Mouse (Mus musculus): ENCODE measurements around the gene Vmn1r45. TPM values are rescaled to one million over a fixed set of nuclear protein-coding genes. Genes with fewer than 3 reads are reported as not detected.
"Not testable (repeated sequence)": the region's sequence is repeated elsewhere in the genome, so short reads cannot be mapped to it uniquely, and the experiment has no call there.

Vmn1r45 gene
- polyA plus RNA-seq (2014; fragmentation: Nextera tagmentation; extraction: Ambion mirVana) = not detected in 2 replicates

GRCm38 (mm10) chr6:89940498-89940897 is at the start of gene Vmn1r45:
Gene Vmn1r45 (minus strand): TSS chr6:89940598.
- H3K4me2 ChIP-seq (ENCODE audit: low read length); H3K4me1 ChIP-seq (ENCODE audit: control insufficient read depth in 2 of 2, insufficient read depth in 2 of 2, low read length in 2 of 2); H3K9ac ChIP-seq (ENCODE audit: low read length); H3K27ac ChIP-seq (replicated peaks in 1 of 2; ENCODE audit: control insufficient read depth in 1 of 2, insufficient read depth in 1 of 2, low read depth in 2 of 2, low read length in 2 of 2); H3K9me3 ChIP-seq (ENCODE audit: control insufficient read depth, low read length); H3K36me3 ChIP-seq (ENCODE audit: control insufficient read depth, insufficient read depth, low read length); H3K27me3 ChIP-seq (ENCODE audit: control insufficient read depth, insufficient read depth, low read length); H3K4me3 ChIP-seq (ENCODE audit: control insufficient read depth in 1 of 2, insufficient read depth in 1 of 2, low read depth in 1 of 2, low read length in 2 of 2); ATAC-seq (ENCODE audit: insufficient number of reproducible peaks, insufficient read depth, low FRiP score, low read depth): not testable (repeated sequence)
- 89% methylated on average over 2 of the region's 2 CpGs for WGBS

- Histone ChIP-seq H3K9ac (ENCODE audit: low read length) (no peak overlapping the region), H3K9me3 (ENCODE audit: control insufficient read depth, low read length) (peaks cover 4% of the 10 kb centered on the region; the same call in 1 of the 2 replicates), H3K27ac (replicated peaks in 1 of 2; ENCODE audit: control insufficient read depth in 1 of 2, insufficient read depth in 1 of 2, low read depth in 2 of 2, low read length in 2 of 2) (no peak overlapping the region), H3K4me2 (ENCODE audit: low read length) (no peak overlapping the region), H3K4me1 (ENCODE audit: control insufficient read depth in 2 of 2, insufficient read depth in 2 of 2, low read length in 2 of 2) (no peaks in the 10 kb centered on the region), H3K36me3 (ENCODE audit: control insufficient read depth, insufficient read depth, low read length) (no peaks in the 10 kb centered on the region), H3K4me3 (ENCODE audit: control insufficient read depth in 1 of 2, insufficient read depth in 1 of 2, low read depth in 1 of 2, low read length in 2 of 2) (no peak overlapping the region), H3K27me3 (ENCODE audit: control insufficient read depth, insufficient read depth, low read length) (no peaks in the 10 kb centered on the region)
- ATAC-seq (ENCODE audit: insufficient number of reproducible peaks, insufficient read depth, low FRiP score, low read depth) = no peak
- 18% methylated on average over 1 of the region's 1 CpGs for WGBS
Observed at GRCm38 (mm10) chr6:89985989-89986388, 45.6 kb upstream of the Vmn1r45 start.

GRCm38 (mm10) chr6:89969013-89969412 is 28.6 kb upstream of the Vmn1r45 start, which contains the start of gene Vmn1r46:
Gene Vmn1r46 (plus strand): TSS chr6:89969313.
- WGBS = 41% methylated on average over 2 of the region's 2 CpGs
- Histone ChIP-seq H3K36me3 (ENCODE audit: control insufficient read depth, insufficient read depth, low read length) (no peaks in the 10 kb centered on the region), H3K4me1 (ENCODE audit: control insufficient read depth in 2 of 2, insufficient read depth in 2 of 2, low read length in 2 of 2) (no peaks in the 10 kb centered on the region), H3K9ac (ENCODE audit: low read length) (no peak within 1 kb of the TSS), H3K27ac (replicated peaks in 1 of 2; ENCODE audit: control insufficient read depth in 1 of 2, insufficient read depth in 1 of 2, low read depth in 2 of 2, low read length in 2 of 2) (no peak within 1 kb of the TSS), H3K4me3 (ENCODE audit: control insufficient read depth in 1 of 2, insufficient read depth in 1 of 2, low read depth in 1 of 2, low read length in 2 of 2) (no peak within 1 kb of the TSS), H3K9me3 (ENCODE audit: control insufficient read depth, low read length) (peaks cover 3% of the 10 kb centered on the region; the same call in 1 of the 2 replicates), H3K4me2 (ENCODE audit: low read length) (no peak within 1 kb of the TSS), H3K27me3 (ENCODE audit: control insufficient read depth, insufficient read depth, low read length) (no peaks in the 10 kb centered on the region)
- ATAC-seq (ENCODE audit: insufficient number of reproducible peaks, insufficient read depth, low FRiP score, low read depth) = no peak

- no peaks in the 10 kb centered on the region for H3K36me3 ChIP-seq (ENCODE audit: control insufficient read depth, insufficient read depth, low read length)
- H3K4me3 ChIP-seq (ENCODE audit: control insufficient read depth in 1 of 2, insufficient read depth in 1 of 2, low read depth in 1 of 2, low read length in 2 of 2) = no peak overlapping the region
- H3K4me1 ChIP-seq (ENCODE audit: control insufficient read depth in 2 of 2, insufficient read depth in 2 of 2, low read length in 2 of 2) = no peaks in the 10 kb centered on the region
- no peaks in the 10 kb centered on the region for H3K27me3 ChIP-seq (ENCODE audit: control insufficient read depth, insufficient read depth, low read length)
- H3K9me3 ChIP-seq (ENCODE audit: control insufficient read depth, low read length) = peaks cover 3% of the 10 kb centered on the region; the same call in 1 of the 2 replicates
- no peak for ATAC-seq (ENCODE audit: insufficient number of reproducible peaks, insufficient read depth, low FRiP score, low read depth)
- H3K9ac ChIP-seq (ENCODE audit: low read length) = no peak overlapping the region
- no peak overlapping the region for H3K4me2 ChIP-seq (ENCODE audit: low read length)
- H3K27ac ChIP-seq (replicated peaks in 1 of 2; ENCODE audit: control insufficient read depth in 1 of 2, insufficient read depth in 1 of 2, low read depth in 2 of 2, low read length in 2 of 2) = no peak overlapping the region
Observed at GRCm38 (mm10) chr6:89966341-89966740, 25.9 kb upstream of the Vmn1r45 start.

- 56% methylated on average over 2 of the region's 2 CpGs for WGBS
Observed at GRCm38 (mm10) chr6:89953556-89953955, 13.2 kb upstream of the Vmn1r45 start.

GRCm38 (mm10) chr6:89940926-89941325 is 528 bp upstream of the Vmn1r45 start:
- no peak for ATAC-seq (ENCODE audit: insufficient number of reproducible peaks, insufficient read depth, low FRiP score, low read depth)
- WGBS = 76% methylated on average over 2 of the region's 2 CpGs
- H3K4me3 ChIP-seq (ENCODE audit: control insufficient read depth in 1 of 2, insufficient read depth in 1 of 2, low read depth in 1 of 2, low read length in 2 of 2) = no peak overlapping the region
- H3K27ac ChIP-seq (replicated peaks in 1 of 2; ENCODE audit: control insufficient read depth in 1 of 2, insufficient read depth in 1 of 2, low read depth in 2 of 2, low read length in 2 of 2) = no peak overlapping the region
- no peak overlapping the region for H3K9ac ChIP-seq (ENCODE audit: low read length)
- H3K36me3 ChIP-seq (ENCODE audit: control insufficient read depth, insufficient read depth, low read length) = no peaks in the 10 kb centered on the region
- H3K4me2 ChIP-seq (ENCODE audit: low read length) = no peak overlapping the region
- no peaks in the 10 kb centered on the region for H3K4me1 ChIP-seq (ENCODE audit: control insufficient read depth in 2 of 2, insufficient read depth in 2 of 2, low read length in 2 of 2)
- no peaks in the 10 kb centered on the region for H3K9me3 ChIP-seq (ENCODE audit: control insufficient read depth, low read length)
- H3K27me3 ChIP-seq (ENCODE audit: control insufficient read depth, insufficient read depth, low read length) = no peaks in the 10 kb centered on the region

More at GRCm38 (mm10) chr6:89953556-89953955, 13.2 kb upstream of the Vmn1r45 start:
- Histone ChIP-seq H3K9ac (ENCODE audit: low read length) (no peak overlapping the region), H3K4me1 (ENCODE audit: control insufficient read depth in 2 of 2, insufficient read depth in 2 of 2, low read length in 2 of 2) (no peaks in the 10 kb centered on the region), H3K4me2 (ENCODE audit: low read length) (no peak overlapping the region), H3K36me3 (ENCODE audit: control insufficient read depth, insufficient read depth, low read length) (no peaks in the 10 kb centered on the region), H3K4me3 (ENCODE audit: control insufficient read depth in 1 of 2, insufficient read depth in 1 of 2, low read depth in 1 of 2, low read length in 2 of 2) (no peak overlapping the region), H3K9me3 (ENCODE audit: control insufficient read depth, low read length) (peaks cover 5% of the 10 kb centered on the region; the same call in 1 of the 2 replicates), H3K27me3 (ENCODE audit: control insufficient read depth, insufficient read depth, low read length) (no peaks in the 10 kb centered on the region), H3K27ac (replicated peaks in 1 of 2; ENCODE audit: control insufficient read depth in 1 of 2, insufficient read depth in 1 of 2, low read depth in 2 of 2, low read length in 2 of 2) (no peak overlapping the region)
- ATAC-seq (ENCODE audit: insufficient number of reproducible peaks, insufficient read depth, low FRiP score, low read depth) = no peak

GRCm38 (mm10) chr6:89883812-89884211 is 56.6 kb downstream of the Vmn1r45 start:
- 40% methylated on average over 2 of the region's 2 CpGs for WGBS
- H3K27me3 ChIP-seq (ENCODE audit: control insufficient read depth, insufficient read depth, low read length) = no peaks in the 10 kb centered on the region
- H3K36me3 ChIP-seq (ENCODE audit: control insufficient read depth, insufficient read depth, low read length) = no peaks in the 10 kb centered on the region
- no peaks in the 10 kb centered on the region for H3K4me1 ChIP-seq (ENCODE audit: control insufficient read depth in 2 of 2, insufficient read depth in 2 of 2, low read length in 2 of 2)
- H3K4me3 ChIP-seq (ENCODE audit: control insufficient read depth in 1 of 2, insufficient read depth in 1 of 2, low read depth in 1 of 2, low read length in 2 of 2) = no peak overlapping the region
- no peak overlapping the region for H3K9ac ChIP-seq (ENCODE audit: low read length)
- H3K27ac ChIP-seq (replicated peaks in 1 of 2; ENCODE audit: control insufficient read depth in 1 of 2, insufficient read depth in 1 of 2, low read depth in 2 of 2, low read length in 2 of 2) = no peak overlapping the region
- no peaks in the 10 kb centered on the region for H3K9me3 ChIP-seq (ENCODE audit: control insufficient read depth, low read length)
- no peak overlapping the region for H3K4me2 ChIP-seq (ENCODE audit: low read length)
- ATAC-seq (ENCODE audit: insufficient number of reproducible peaks, insufficient read depth, low FRiP score, low read depth) = no peak

GRCm38 (mm10) chr6:89883360-89883759 is 57.0 kb downstream of the Vmn1r45 start, which contains the start of gene Vmn1r44:
Gene Vmn1r44 (plus strand): TSS chr6:89883660.
- no peak within 1 kb of the TSS for H3K9ac ChIP-seq (ENCODE audit: low read length)
- H3K4me2 ChIP-seq (ENCODE audit: low read length) = no peak within 1 kb of the TSS
- H3K27ac ChIP-seq (replicated peaks in 1 of 2; ENCODE audit: control insufficient read depth in 1 of 2, insufficient read depth in 1 of 2, low read depth in 2 of 2, low read length in 2 of 2) = no peak within 1 kb of the TSS
- H3K4me3 ChIP-seq (ENCODE audit: control insufficient read depth in 1 of 2, insufficient read depth in 1 of 2, low read depth in 1 of 2, low read length in 2 of 2) = no peak within 1 kb of the TSS
- WGBS = 67% methylated on average over 1 of the region's 1 CpGs
- H3K27me3 ChIP-seq (ENCODE audit: control insufficient read depth, insufficient read depth, low read length) = no peaks in the 10 kb centered on the region
- no peaks in the 10 kb centered on the region for H3K4me1 ChIP-seq (ENCODE audit: control insufficient read depth in 2 of 2, insufficient read depth in 2 of 2, low read length in 2 of 2)
- no peak for ATAC-seq (ENCODE audit: insufficient number of reproducible peaks, insufficient read depth, low FRiP score, low read depth)
- no peaks in the 10 kb centered on the region for H3K9me3 ChIP-seq (ENCODE audit: control insufficient read depth, low read length)
- H3K36me3 ChIP-seq (ENCODE audit: control insufficient read depth, insufficient read depth, low read length) = no peaks in the 10 kb centered on the region

Data from heart, embryonic 14.5 days (tissue).